Mouse (Mus musculus) bone marrow, adult 2 months (tissue): ENCODE results near the gene Trappc12.
"Not testable (repeated sequence)": the region's sequence is repeated elsewhere in the genome, so short reads cannot be mapped to it uniquely, and the experiment has no call there.

ENCODE experiments used
- CTCF ChIP-seq: fragments of 200-500 bp; IDR thresholded peaks from 2 replicates; pipeline ENCODE4 v1.5.1; 2011; ENCODE audit warnings: low read length, control low read depth; ENCODE audit not compliant: control insufficient read depth, insufficient read depth
- POLR2A ChIP-seq: fragments of 200-500 bp; IDR thresholded peaks from 2 replicates; pipeline ENCODE4 v1.6.1; 2011; ENCODE audit warnings: low read depth, mild to moderate bottlenecking, control low read depth, low read length, borderline replicate concordance; ENCODE audit not compliant: control insufficient read depth

- not testable (repeated sequence) for TF ChIP-seq CTCF, POLR2A
These were observed 16.6 kb downstream of the Trappc12 start for GRCm38 (mm10) chr12:28733520-28734245.
